Mouse (Mus musculus) adrenal gland, postnatal 4 days (tissue): ENCODE measurements around the gene Klra4. TPM values are rescaled to one million over a fixed set of nuclear protein-coding genes. Genes with fewer than 3 reads are reported as not detected.
"Not testable (repeated sequence)": the region's sequence is repeated elsewhere in the genome, so short reads cannot be mapped to it uniquely, and the experiment has no call there.

Experiments used
- DNase-seq, 2 experiments: peaks; one replicate each; pipeline ENCODE4 v3.0.0; 2021 to 2022; ENCODE audit warnings: low spot score in 2 of 2, mixed read lengths in 2 of 2
- long read RNA-seq, 2 experiments: library from polyadenylated mRNA; stranded (forward); transcript quantifications; one replicate each; pipeline ENCODE4 v2.0.0; 2021
- total RNA-seq, 2 experiments: library from RNA; stranded (reverse); gene quantifications; 2 replicates each; pipeline ENCODE4 v1.2.3; 2021

The Klra4 gene
- total RNA-seq = not detected
- long read RNA-seq, experiment 1 = 0 reads
- long read RNA-seq, experiment 2 = 0 reads

- DNase-seq = not testable (repeated sequence)
These were observed at the start of gene Klra4 for GRCm38 (mm10) chr6:130067171-130067570. Klra4 (minus strand) TSS chr6:130067271.

- DNase-seq = no peak
These were observed 43.4 kb upstream of the Klra4 start for GRCm38 (mm10) chr6:130110485-130110884.

GRCm38 (mm10) chr6:130102743-130103142 is 35.7 kb upstream of the Klra4 start:
- not testable (repeated sequence) for DNase-seq

DNA sequence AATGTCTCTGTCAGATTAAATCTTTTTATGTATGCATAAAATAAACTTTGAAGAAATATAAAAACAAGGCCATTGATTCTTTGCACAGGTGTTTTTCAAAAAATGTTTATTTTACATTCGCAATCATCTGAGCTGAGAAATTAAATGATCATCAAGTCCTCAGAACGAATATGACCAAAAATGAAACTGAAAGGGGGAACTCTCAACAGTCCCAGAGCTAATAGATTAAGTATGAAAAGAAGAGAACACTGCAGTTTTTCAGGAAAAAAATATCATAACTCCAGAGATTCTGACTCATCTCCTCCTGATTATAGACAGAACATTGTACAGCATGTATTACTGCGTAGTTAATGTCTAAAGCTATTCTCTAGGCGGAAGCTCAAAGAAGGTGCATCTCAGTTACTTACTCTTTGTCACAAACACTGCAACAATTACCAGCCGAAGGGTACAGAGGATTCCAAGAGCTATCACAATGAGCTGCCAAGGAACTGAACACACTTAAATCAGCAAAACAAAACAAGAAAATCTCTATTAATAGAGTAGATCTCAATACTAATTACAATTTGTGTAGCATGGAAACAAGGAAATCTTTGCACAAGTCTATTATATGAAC is 25.4 kb upstream of the Klra4 start:
- DNase-seq = no peak

- DNase-seq = no peak
These were observed 1.9 kb downstream of the Klra4 start for GRCm38 (mm10) chr6:130065196-130065595.

DNA sequence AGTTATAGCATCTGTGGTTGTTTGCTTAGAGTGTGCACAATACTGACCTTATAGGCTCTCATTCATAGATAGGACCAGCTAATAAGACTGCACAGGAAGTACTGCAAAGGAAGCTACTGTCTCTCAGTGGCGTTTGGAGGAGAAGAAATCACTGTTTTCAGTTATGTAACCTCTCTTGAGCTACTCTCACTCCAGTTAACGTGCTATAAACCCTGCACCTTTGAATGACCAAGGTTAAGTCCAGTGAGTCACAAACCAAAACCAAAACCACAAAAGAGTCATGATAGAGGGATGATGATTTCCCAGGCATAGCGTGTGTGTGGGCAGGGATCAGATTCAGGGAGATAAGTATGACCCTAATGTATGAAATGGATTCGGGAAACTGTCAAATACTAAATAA is 31.9 kb downstream of the Klra4 start:
- not testable (repeated sequence) for DNase-seq

- not testable (repeated sequence) for DNase-seq
These were observed 35.5 kb downstream of the Klra4 start for GRCm38 (mm10) chr6:130031493-130032089.

- no peak for DNase-seq
These were observed 40.2 kb downstream of the Klra4 start, which contains the start of gene Klra6 for GRCm38 (mm10) chr6:130026854-130027253. Klra6 (minus strand) TSS chr6:130026954.

Other genes with a start within 250 kb of the Klra4 start
- not detected for gene Gm17631, start 204.6 kb downstream of the Klra4 start, total RNA-seq
- under 1 TPM in 1 of 2 experiments, not detected in 1; 0.25 TPM for gene Klra17, start 190.6 kb downstream of the Klra4 start, total RNA-seq
- not detected for gene Klra5, start 149.6 kb downstream of the Klra4 start, total RNA-seq
- gene Klra6, start 40.3 kb downstream of the Klra4 start, total RNA-seq = not detected
- not detected for gene Klra8, start 62.6 kb upstream of the Klra4 start, total RNA-seq
- gene Klra9, start 125.8 kb upstream of the Klra4 start, total RNA-seq = not detected
- gene Klra7, start 166.1 kb upstream of the Klra4 start, total RNA-seq = not detected
- gene Klra10, start 214.7 kb upstream of the Klra4 start, total RNA-seq = not detected